Mouse (Mus musculus) erythroblast, embryonic 14.5 days (primary cell): ENCODE results near the gene Pcdh8.

Source experiments
- GATA1 ChIP-seq: IDR thresholded peaks from 2 replicates; pipeline ENCODE4 v1.6.1; 2012; ENCODE audit warnings: low read length, inconsistent platforms, mixed read lengths
- TAL1 ChIP-seq: IDR thresholded peaks from 3 replicates; pipeline ENCODE4 v1.6.1; 2012; ENCODE audit warnings: low read length, inconsistent platforms, mixed read lengths

GRCm38 (mm10) chr14:79769618-79770017 is 1.5 kb downstream of the Pcdh8 start:
- no peak for TF ChIP-seq GATA1
- no peak for TF ChIP-seq TAL1
